Mouse (Mus musculus) heart, postnatal 0 days (tissue): Measurements from ENCODE around the gene Leng8. TPM values are rescaled to one million over a fixed set of nuclear protein-coding genes. Genes with fewer than 3 reads are reported as not detected.
A peak's percentile ranks its signal among the peaks of the same experiment; 100 is the strongest.

Experiments used
- ATAC-seq: fragments of 200-750 bp; cut with Nextera tagmentation; 2 replicates; pipeline ENCODE4 v1.8.0; 2017; ENCODE audit warnings: low read depth, moderate number of reproducible peaks, moderate library complexity; ENCODE audit not compliant: insufficient read depth
- DNase-seq: peaks from one replicate; pipeline ENCODE4 v3.0.0-alpha.2; 2016; ENCODE audit warnings: low spot score
- H3K27ac ChIP-seq: fragments of 300-500 bp; sonication (generic); 2 replicates; pipeline ENCODE4 v1.5.1; 2014; ENCODE audit warnings: low read depth, mild to moderate bottlenecking
- H3K27me3 ChIP-seq: fragments of 300-500 bp; sonication (generic); 2 replicates; pipeline ENCODE4 v1.6.1; 2014; ENCODE audit warnings: low read length, mixed read lengths; ENCODE audit not compliant: control insufficient read depth, insufficient read depth
- H3K36me3 ChIP-seq: fragments of 300-500 bp; sonication (generic); replicated peaks from 2 replicates; pipeline ENCODE4 v1.6.1; 2014; ENCODE audit warnings: low read length, mixed read lengths; ENCODE audit not compliant: control insufficient read depth, insufficient read depth
- H3K4me1 ChIP-seq: fragments of 300-500 bp; sonication (generic); 2 replicates; pipeline ENCODE4 v1.6.1; 2014; ENCODE audit warnings: antibody characterized with exemption; ENCODE audit not compliant: control insufficient read depth, insufficient read depth
- H3K4me2 ChIP-seq: fragments of 300-500 bp; sonication (generic); 2 replicates; pipeline ENCODE4 v1.6.1; 2014; ENCODE audit warnings: low read depth, mild to moderate bottlenecking, low read length, moderate library complexity
- H3K4me3 ChIP-seq: fragments of 300-500 bp; sonication (generic); 2 replicates; pipeline ENCODE4 v1.5.1; 2014; ENCODE audit warnings: low read depth, low read length
- H3K9ac ChIP-seq: fragments of 300-500 bp; sonication (generic); replicated peaks from 2 replicates; pipeline ENCODE4 v1.6.1; 2014; ENCODE audit warnings: low read depth, low read length, mixed read lengths
- H3K9me3 ChIP-seq: fragments of 300-500 bp; sonication (generic); replicated peaks from 2 replicates; pipeline ENCODE4 v1.6.1; 2016; ENCODE audit warnings: low read length; ENCODE audit not compliant: control insufficient read depth
- CTCF ChIP-seq: IDR thresholded peaks from 2 replicates; pipeline ENCODE4 v1.5.1; 2016; ENCODE audit warnings: antibody characterized with exemption, control low read depth, low read depth
- EP300 ChIP-seq: IDR thresholded peaks from 2 replicates; pipeline ENCODE4 v1.6.1; 2016; ENCODE audit warnings: antibody characterized with exemption, low read depth
- WGBS: fragments of 180-500 bp; shearing (Covaris S2); extraction: QIAGEN DNeasy Blood & Tissue Kit; methylation state at CpG from one replicate; pipeline ENCODE4 v1.1.7; 2014; 5-methylcytosine and 5-hydroxymethylcytosine counted together
- polyA plus RNA-seq: library from polyadenylated mRNA; unstranded; fragments of >200 nt; fragmentation: Nextera tagmentation; extraction: Ambion mirVana; gene quantifications from 2 replicates; pipeline ENCODE4 v1.2.1, GENCODE M21; 2015
- total RNA-seq: library from RNA; depleted of rRNA; stranded (reverse); fragments of >200 nt; gene quantifications from 2 replicates; pipeline ENCODE4 v1.2.3, GENCODE M21; 2014; ENCODE audit warnings: low replicate concordance; rRNA removed

The Leng8 gene
- total and polyA plus RNA-seq, 2 experiments from 2014 or later = 16.0 to 112 TPM

DNA sequence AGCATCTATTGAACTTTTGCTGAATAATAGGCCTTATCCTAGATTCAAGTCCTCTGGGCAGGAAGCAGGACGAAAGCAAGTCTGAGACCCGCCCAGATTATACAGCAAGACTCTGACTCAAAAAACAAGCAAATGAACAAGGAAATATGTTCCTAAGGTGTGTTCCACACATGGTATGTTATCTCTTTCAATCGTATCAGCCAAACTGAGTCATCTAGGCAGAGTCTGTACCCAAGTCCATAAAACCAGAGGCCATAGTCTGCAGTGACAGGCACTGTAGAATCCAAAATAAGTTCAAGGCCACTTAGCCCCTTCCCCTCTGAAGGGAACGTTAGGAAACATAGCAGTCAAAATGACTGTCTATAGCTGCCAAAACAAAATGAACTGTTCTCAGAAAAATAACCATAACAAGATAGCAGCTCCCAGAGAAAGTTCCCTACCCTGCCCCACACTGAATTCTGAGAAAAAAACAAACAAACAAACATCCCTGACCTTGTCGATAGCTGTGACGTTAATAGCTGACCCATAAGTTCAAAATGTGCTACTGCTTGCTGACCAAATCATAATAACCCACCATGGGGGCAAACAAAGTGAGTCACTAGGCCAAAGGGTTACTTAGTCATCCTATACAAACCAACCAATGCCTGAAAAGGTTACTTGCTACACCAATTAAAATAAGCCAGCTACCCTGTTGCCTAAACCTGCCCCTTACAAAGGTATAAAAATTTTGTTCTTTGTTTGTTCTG, 33.5 kb downstream of the Leng8 start:
- H3K27ac ChIP-seq = no peak overlapping the region
- H3K4me3 ChIP-seq = no peak overlapping the region
- TF ChIP-seq EP300 (no peak), CTCF (no peak)
- H3K36me3 ChIP-seq = no peaks in the 10 kb centered on the region
- H3K4me2 ChIP-seq = no peak overlapping the region
- H3K27me3 ChIP-seq = no peaks in the 10 kb centered on the region
- DNase-seq = no peak
- no peak for ATAC-seq
- H3K4me1 ChIP-seq = no peaks in the 10 kb centered on the region
- 68% methylated on average over 6 of the region's 6 CpGs for WGBS
- no peaks in the 10 kb centered on the region for H3K9me3 ChIP-seq
- no peak overlapping the region for H3K9ac ChIP-seq

DNA sequence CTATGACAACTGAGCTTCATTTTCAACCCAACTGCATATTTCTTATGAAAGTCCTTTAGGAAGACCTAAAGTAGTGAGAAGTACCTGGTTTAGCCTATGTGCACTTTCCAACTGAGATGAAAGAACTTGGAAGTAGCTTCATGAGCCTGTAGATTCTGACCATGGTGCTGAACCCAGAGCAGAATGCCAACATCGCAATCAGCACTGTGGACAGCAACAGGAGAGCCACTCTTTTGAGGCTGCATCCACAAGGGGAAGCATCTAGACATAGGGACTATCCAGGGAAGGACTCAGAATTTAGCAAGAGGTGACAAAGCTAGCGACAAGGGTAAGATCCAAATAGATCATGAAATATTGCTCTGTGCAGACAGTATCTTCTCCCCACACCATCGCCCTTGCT, 41.6 kb downstream of the Leng8 start:
- no peak overlapping the region for H3K27ac ChIP-seq
- H3K9ac ChIP-seq = no peak overlapping the region
- H3K4me3 ChIP-seq = no peak overlapping the region
- H3K4me1 ChIP-seq = no peaks in the 10 kb centered on the region
- WGBS = 27% methylated on average over 3 of the region's 3 CpGs
- H3K27me3 ChIP-seq = no peaks in the 10 kb centered on the region
- H3K4me2 ChIP-seq = no peak overlapping the region
- DNase-seq (peak; percentile 53), ATAC-seq (no peak)
- TF ChIP-seq CTCF = peak; percentile 24
- TF ChIP-seq EP300 = no peak
- H3K9me3 ChIP-seq = no peaks in the 10 kb centered on the region
- no peaks in the 10 kb centered on the region for H3K36me3 ChIP-seq

Other genes starting within 250 kb of the Leng8 start
- 1.2 and 1.3 TPM in 2 replicates for gene Gm14548, start 238.9 kb upstream of the Leng8 start, total RNA-seq
- 0.05 and 0.07 TPM in 2 replicates for gene Gm14548, start 238.9 kb upstream of the Leng8 start, polyA plus RNA-seq
- 0.12 TPM in 1 of 2 replicates, not detected in the other for gene Lilra6, start 221.5 kb upstream of the Leng8 start, total RNA-seq
- gene Lilra6, start 221.5 kb upstream of the Leng8 start, polyA plus RNA-seq = 0.08 and 0.14 TPM in 2 replicates
- gene Lair1, start 73.8 kb upstream of the Leng8 start, total RNA-seq = 1.7 and 3.7 TPM in 2 replicates
- gene Lair1, start 73.8 kb upstream of the Leng8 start, polyA plus RNA-seq = 0.98 and 1.1 TPM in 2 replicates
- gene Ttyh1, start 17.6 kb upstream of the Leng8 start, total RNA-seq = 4.2 and 5.0 TPM in 2 replicates
- 0.45 and 1.1 TPM in 2 replicates for gene Ttyh1, start 17.6 kb upstream of the Leng8 start, polyA plus RNA-seq
- gene Leng9, start 13.3 kb downstream of the Leng8 start, total RNA-seq = 0.27 and 3.1 TPM in 2 replicates
- 3.6 and 3.8 TPM in 2 replicates for gene Leng9, start 13.3 kb downstream of the Leng8 start, polyA plus RNA-seq
- 34.0 and 37.4 TPM in 2 replicates for gene Cdc42ep5, start 27.8 kb downstream of the Leng8 start, total RNA-seq
- gene Cdc42ep5, start 27.8 kb downstream of the Leng8 start, polyA plus RNA-seq = 21.0 and 25.0 TPM in 2 replicates
- gene Lilra5, start 100.7 kb downstream of the Leng8 start, total RNA-seq = not detected in 2 replicates
- 0.20 and 0.30 TPM in 2 replicates for gene Lilra5, start 100.7 kb downstream of the Leng8 start, polyA plus RNA-seq
- not detected in 2 replicates for gene Ncr1, start 200.7 kb downstream of the Leng8 start, total RNA-seq
- gene Ncr1, start 200.7 kb downstream of the Leng8 start, polyA plus RNA-seq = not detected in 2 replicates